Mouse (Mus musculus) layer of hippocampus, postnatal 14 days (tissue): ENCODE data around the gene Gm20379. TPM values are rescaled to one million over a fixed set of nuclear protein-coding genes. Genes with fewer than 3 reads are reported as not detected.

Experiments used
- DNase-seq, 2 experiments: peaks; one replicate each; pipeline ENCODE4 v3.0.0; 2021 to 2022; ENCODE audit warnings: low spot score in 2 of 2, mixed read lengths in 1 of 2
- total RNA-seq, 2 experiments: library from RNA; stranded (reverse); gene quantifications; 2 replicates each; pipeline ENCODE4 v1.2.3; 2021

Gm20379 gene
- total RNA-seq, 2 experiments from 2014 or later = not detected

DNA sequence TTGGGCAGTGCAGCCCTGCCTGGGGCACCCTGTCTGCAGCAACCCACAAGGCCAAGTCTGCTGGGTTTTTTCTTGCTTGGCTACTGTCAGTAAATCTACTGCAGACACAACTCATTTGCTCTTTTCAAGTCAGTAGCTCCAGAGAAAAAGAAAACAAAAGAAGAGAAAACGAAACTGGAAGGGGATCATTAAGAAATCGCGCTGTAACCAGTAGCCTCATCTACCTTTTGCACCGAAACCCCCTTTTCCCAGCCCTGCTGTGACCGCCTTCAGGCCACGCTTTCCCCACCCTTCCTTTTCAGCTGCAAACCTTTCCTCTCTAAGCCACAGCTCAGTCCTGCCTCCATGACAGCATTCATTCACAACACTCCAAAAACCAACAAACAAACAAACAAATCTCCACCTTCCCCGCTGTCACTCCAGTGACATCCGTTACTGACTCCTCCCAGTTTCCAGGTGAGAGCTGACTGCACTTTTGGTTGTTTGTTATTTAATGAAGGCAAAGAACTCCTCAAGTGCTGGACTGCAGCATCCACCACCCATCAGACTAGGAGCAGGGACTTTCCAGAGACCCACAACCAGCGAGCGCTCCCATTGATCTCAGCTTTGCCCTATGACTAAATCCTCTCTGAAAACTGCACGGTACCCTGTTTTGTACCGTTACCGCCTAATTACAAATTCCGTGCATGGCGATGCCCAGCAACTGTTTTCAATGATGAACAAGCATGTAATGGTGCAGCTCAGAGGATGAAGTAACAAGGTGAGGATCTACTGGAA lies 26.5 kb downstream of the Gm20379 start:
- no peak for DNase-seq

DNA sequence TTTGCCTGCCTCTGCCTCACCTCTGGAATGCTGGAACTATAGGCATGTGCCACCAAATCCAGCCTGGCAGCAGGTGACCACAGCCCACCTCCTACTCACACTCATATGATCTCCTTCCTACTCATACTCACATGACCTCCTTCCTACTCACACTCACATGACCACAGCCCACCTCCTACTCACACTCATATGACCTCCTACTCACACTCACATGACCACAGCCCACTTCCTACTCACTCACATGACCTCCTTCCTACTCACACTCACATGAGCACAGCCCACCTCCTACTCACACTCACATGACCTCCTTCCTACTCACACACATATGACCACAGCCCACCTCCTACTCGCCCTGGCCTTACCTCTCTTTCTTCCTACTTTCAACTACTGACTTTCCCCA lies 31.1 kb downstream of the Gm20379 start:
- no peak for DNase-seq

DNA sequence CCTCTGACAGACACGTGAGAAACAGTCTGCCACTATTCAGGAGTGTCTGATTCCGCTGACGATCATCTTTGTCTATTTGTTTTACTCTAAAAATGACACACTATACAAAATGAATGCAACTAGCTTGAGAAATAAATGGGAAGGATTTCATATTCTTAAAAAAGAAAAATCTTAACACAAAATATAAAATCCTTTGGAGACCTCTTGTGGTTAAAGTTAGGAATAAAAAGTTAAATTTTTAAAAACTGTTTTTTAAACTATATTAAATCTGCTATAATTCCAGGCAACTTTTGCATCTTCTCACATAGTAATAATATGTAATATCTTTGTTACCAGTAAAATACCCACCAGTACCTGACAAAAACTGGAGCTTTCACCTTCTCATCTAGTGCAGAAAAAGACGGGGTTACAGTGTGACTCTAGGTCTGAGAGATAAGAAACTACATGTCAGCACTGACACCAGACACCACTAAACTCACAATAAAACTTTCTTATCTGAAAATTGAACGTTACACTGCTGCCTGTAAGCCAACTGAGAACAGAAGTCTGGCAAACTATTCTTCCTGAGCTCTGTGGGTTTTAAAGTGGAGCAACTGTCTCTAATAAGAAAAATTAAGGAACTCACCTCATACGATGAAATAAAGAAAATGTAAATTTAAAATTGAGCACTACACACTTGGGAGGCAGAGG lies 32.1 kb downstream of the Gm20379 start:
- DNase-seq = no peak

DNA sequence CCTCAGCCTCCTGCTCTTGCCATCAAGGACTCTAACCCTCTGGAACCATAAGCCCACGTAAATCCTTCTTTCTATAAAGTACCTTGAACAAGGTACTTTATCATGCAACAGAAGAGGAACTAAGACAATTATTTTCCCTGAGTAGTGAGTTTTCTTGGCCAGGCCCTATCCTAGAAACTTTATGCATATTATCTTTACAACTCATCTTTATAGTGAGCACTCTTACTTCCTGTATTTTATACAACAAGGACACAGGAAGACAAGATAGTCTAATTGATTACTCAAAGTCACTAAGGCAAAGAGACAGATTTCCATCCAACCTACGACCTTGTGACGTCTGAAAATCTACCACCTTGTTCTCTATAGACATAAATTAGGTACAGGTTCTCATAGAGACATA lies 34.0 kb downstream of the Gm20379 start:
- no peak for DNase-seq

DNA sequence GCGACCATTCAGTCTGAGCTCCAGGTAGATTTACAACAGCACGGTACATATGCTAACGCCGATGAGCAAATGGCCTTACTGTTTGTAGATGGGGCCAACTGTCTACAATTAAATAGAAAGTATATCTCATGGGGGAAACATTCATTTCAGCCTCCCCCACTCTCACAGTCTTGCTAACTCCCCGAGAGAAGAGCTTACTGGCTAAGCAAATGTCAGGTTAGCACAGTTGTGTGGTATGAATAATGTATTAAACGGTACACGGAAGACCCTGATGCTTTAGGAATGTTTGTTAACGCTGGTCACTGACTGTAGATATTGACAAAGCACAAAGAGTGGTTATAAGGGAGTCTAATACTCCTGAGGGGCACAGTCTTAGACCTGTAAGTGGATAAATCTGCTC lies 38.3 kb downstream of the Gm20379 start:
- DNase-seq = no peak

DNA sequence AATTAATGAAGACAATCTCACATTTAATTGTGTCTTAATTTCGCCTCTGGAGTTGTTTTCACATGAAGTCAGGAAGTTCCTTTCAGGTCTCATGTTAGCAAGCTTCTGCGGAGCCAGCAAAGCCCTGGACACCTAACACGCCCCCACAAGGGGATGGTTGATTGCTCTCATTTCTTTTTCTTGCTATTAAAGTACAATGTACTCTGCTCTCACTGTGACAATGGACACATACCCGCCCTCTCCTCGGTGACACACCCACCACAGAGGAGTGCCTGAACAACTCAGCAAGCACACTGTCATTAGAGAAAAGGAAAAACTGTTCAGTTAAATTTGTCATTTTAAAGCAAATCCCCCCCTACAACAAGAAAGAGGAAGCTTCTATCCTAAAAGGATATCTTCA lies 40.6 kb downstream of the Gm20379 start:
- no peak for DNase-seq

DNA sequence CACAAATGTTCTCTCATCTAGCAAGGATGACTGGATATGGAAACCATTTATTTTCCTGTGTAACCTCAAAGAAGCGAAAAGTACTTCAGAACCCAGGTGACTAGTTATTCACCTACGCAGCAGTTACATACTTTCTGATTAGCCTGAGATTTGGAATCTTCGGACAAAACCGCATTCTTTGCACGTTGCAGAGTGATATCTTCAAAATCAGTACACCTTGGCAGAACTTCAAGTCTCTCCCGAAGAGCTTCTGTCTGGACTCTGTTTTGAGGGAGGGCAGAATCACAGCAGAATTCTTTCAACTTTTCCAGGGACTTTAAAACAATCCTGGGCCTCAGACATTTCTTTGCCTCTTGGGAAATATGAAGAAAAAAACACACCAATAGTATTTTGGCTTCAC lies 45.3 kb downstream of the Gm20379 start:
- DNase-seq = no peak

DNA sequence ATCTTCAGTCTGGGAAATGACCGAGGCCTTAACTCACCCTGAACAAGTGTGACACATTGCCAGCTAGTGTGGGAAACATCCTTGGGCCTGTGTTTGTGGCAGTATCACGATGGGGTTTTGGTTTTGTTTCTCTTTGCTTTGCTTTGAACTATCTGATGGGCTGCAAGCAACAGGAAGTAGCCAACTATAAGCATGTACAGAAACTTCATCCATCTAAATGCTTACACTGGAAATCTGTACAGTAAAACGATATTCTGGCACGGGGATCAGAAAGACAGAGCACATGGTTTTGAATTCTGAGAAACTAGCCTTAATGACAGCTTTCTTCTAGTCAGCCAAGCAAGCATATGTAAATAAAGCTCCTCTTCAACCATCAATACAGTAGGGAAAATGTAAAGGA lies 48.2 kb downstream of the Gm20379 start:
- DNase-seq = no peak

DNA sequence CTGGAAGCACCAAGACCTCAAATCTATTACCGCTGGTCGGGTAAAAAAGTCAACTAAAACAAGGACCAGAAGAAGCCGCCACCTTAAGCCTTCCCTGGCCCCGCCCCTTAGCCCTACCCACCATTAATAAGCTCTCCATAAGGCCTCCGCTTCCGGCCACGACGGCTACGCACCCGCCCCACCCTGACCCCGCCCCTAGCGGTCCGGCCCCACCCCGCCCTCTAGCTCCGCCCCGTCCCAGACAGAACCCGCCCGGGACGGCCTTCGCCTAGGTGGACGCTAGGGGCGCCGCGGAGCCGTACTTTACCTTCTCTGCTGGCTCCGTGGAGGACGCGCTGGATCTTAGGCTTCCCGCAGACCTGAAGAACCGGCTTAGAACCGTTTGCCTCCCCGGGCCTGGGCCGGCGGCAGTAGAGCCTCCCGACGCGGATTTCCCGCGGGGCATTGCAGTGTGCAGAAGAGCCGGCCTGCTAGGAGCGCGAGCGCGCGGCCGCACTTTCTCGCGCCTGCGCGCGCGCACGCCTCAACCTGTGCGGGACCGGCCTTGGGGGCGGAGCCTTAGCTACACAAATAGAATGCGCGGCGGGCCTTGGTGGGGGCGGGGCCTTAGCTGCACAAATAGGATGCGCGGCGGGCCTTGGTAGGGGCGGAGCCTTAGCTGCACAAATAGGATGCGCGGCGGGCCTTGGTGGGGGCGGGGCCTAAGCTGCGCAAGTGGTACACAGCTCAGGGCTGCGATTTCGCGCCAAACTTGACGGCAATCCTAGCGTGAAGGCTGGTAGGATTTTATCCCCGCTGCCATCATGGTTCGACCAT lies 48.9 kb downstream of the Gm20379 start, which contains the start of the genes Dhfr and Msh3:
Dhfr (plus strand) TSS at position 271 of the 816 bp plus-strand sequence.
Msh3 (minus strand) TSS at position 548 of the 816 bp plus-strand sequence.
- DNase-seq = peak; percentile 96 to 99

DNA sequence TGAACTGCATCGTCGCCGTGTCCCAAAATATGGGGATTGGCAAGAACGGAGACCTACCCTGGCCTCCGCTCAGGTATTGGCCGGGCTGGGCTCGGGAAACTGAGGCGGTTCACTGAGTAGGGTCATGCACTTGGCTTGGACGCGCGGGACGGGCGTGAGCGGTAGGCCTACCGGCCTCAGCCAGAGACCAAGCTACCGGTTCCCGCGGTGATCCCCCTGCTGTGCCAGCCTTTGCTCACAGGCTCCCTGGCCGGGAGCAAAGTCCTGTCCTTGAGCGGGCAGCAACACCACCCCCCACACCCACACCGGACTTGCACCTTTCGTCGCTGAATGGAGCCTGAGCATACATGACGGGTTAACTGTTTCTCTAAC lies 49.5 kb downstream of the Gm20379 start:
- no peak for DNase-seq

DNA sequence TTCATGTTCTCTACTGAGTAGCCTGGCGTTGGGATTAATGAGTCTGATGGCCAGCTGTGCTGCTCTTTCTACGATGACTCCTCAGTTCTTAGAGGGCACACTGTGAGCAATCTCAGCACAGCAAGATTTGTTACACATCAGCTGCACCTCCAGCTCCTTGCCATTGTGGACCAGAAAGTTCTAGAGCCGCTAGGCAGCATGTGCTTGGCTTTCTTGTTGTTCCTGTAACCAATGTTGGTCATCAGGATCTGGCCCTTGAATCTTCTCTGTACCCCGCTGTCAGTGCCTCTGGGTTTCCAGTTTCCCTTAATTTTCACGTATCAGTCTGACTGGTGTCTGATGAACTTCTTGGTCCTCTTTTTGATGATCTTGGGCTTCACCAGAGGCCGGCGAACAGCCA lies 50.6 kb downstream of the Gm20379 start:
- DNase-seq = no peak

Other genes with a start within 250 kb of the Gm20379 start
- 10 to 100 TPM; 73.4 to 76.1 TPM for gene Rasgrf2, start 174.3 kb upstream of the Gm20379 start, total RNA-seq
- gene Dhfr, start 48.7 kb downstream of the Gm20379 start, total RNA-seq = 1 to 10 TPM; 1.8 to 2.1 TPM
- 10 to 100 TPM; 24.7 to 29.0 TPM for gene Msh3, start 49.0 kb downstream of the Gm20379 start, total RNA-seq
- gene Ankrd34b, start 119.9 kb downstream of the Gm20379 start, total RNA-seq = 10 to 100 TPM; 13.4 to 14.2 TPM
- 10 to 100 TPM in 1 of 2 experiments, 1 to 10 TPM in 1; 8.9 to 11.0 TPM for gene Fam151b, start 178.0 kb downstream of the Gm20379 start, total RNA-seq
- 10 to 100 TPM; 19.6 to 20.1 TPM for gene Zfyve16, start 224.9 kb downstream of the Gm20379 start, total RNA-seq